Mouse (Mus musculus) liver, adult 2 months (tissue): ENCODE data around the gene Ltb4r2. TPM values are rescaled to one million over a fixed set of nuclear protein-coding genes. Genes with fewer than 3 reads are reported as not detected.
A peak's percentile ranks its signal among the peaks of the same experiment; 100 is the strongest.

Experiments
- DNase-seq: peaks from one replicate; pipeline ENCODE4 v3.0.0-alpha.2; 2011; ENCODE audit warnings: low read depth, low spot score; ENCODE audit errors: extremely low read depth
- H3K27ac ChIP-seq: fragments of 200-500 bp; replicated peaks from 2 replicates; pipeline ENCODE4 v1.5.1; 2012; ENCODE audit warnings: low read depth, mild to moderate bottlenecking, control low read depth, inconsistent platforms, low read length; ENCODE audit not compliant: insufficient read depth
- H3K27me3 ChIP-seq: fragments of 200-500 bp; 2 replicates; pipeline ENCODE4 v1.6.1; 2012; ENCODE audit warnings: mild to moderate bottlenecking, moderate library complexity, low read length, inconsistent platforms; ENCODE audit not compliant: control insufficient read depth, insufficient read depth
- H3K36me3 ChIP-seq: fragments of 200-500 bp; 2 replicates; pipeline ENCODE4 v1.6.1; 2012; ENCODE audit warnings: low read length, inconsistent platforms; ENCODE audit not compliant: control insufficient read depth, insufficient read depth
- H3K4me1 ChIP-seq: fragments of 200-500 bp; 2 replicates; pipeline ENCODE4 v1.6.1; 2011; ENCODE audit warnings: low read length; ENCODE audit not compliant: control insufficient read depth, insufficient read depth
- H3K4me3 ChIP-seq: fragments of 200-500 bp; 2 replicates; pipeline ENCODE4 v1.5.1; 2011; ENCODE audit warnings: low read depth, mild to moderate bottlenecking, control low read depth, low read length, moderate library complexity; ENCODE audit not compliant: insufficient read depth
- H3K79me2 ChIP-seq: fragments of 200-500 bp; 2 replicates; pipeline ENCODE4 v1.6.1; 2012; ENCODE audit warnings: inconsistent platforms, mild to moderate bottlenecking, low read length, moderate library complexity; ENCODE audit not compliant: control insufficient read depth, insufficient read depth
- H3K9ac ChIP-seq: fragments of 200-500 bp; 2 replicates; pipeline ENCODE4 v1.6.1; 2012; ENCODE audit warnings: low read depth, mild to moderate bottlenecking, control low read depth, inconsistent platforms, low read length
- CTCF ChIP-seq: fragments of 200-500 bp; IDR thresholded peaks from 2 replicates; pipeline ENCODE4 v1.5.1; 2011; ENCODE audit warnings: low read depth, low read length, control low read depth
- POLR2A ChIP-seq: fragments of 200-500 bp; IDR thresholded peaks from 2 replicates; pipeline ENCODE4 v1.6.1; 2011; ENCODE audit warnings: low read length, control low read depth; ENCODE audit not compliant: insufficient read depth; ENCODE audit errors: extremely low read depth
- WGBS: fragments of 180-500 bp; shearing (Covaris S2); methylation state at CpG from one replicate; pipeline ENCODE4 v1.1.7; 2018; 5-methylcytosine and 5-hydroxymethylcytosine counted together
- polyA plus RNA-seq: library from polyadenylated mRNA; depleted of rRNA; stranded (reverse); fragments of >200 nt; gene quantifications from 2 replicates; pipeline ENCODE4 v1.2.3, GENCODE M21; 2012
- total RNA-seq: library from RNA; depleted of rRNA; stranded (reverse); fragments of >200 nt; gene quantifications from 2 replicates; pipeline ENCODE4 v1.2.3, GENCODE M21; 2014

The Ltb4r2 gene
- total and polyA plus RNA-seq, 2 experiments: 0.74 to 2.6 TPM

DNA sequence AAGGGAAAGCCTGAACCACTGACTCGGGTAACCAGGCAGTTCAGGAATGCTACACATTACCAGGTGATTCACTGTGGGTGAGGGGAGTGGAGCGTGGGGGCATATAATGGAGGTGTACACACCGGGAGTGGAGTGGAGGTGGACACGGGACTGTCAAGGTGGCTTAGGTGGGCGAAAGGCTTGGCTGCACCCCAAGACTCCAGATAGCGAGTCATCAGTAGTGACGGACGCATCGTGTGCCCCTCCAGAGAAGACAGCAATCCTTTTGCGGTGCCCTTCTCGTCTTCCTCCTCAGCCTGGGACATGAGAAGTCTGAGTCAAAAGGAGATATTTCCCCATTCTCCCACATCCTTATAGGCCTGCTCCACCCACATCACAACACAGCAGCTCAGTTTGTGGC lies 16.6 kb downstream of the Ltb4r2 start:
- DNase-seq: peak; percentile 6
- Histone ChIP-seq H3K27me3 (no peaks in the 10 kb centered on the region; the same call in 1 of the 2 replicates), H3K79me2 (no peaks in the 10 kb centered on the region), H3K4me3 (no peak overlapping the region), H3K9ac (no peak overlapping the region), H3K4me1 (peaks cover 3% of the 10 kb centered on the region; the same call in 1 of the 2 replicates), H3K36me3 (no peaks in the 10 kb centered on the region), H3K27ac (no peak overlapping the region)
- TF ChIP-seq CTCF (no peak), POLR2A (no peak)
- 88% methylated on average over 11 of the region's 11 CpGs for WGBS

DNA sequence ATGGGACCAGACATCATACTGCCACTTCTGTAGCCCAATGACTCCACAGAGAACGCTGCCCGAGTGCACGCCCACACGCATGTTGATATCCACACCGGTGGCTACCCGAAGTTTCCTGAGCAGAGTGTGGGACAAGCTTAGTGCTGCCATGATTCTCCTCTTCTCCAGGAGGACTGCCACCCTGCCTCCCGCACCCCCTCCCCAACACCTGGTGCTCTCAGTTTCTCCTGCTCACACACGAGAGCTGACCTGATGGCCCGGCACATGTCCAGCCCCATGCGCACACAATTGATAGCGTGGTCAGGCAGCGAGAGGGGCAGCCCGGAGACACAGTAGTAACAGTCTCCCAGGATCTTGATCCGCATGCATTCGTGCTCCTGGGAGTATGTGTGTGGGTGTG lies 17.5 kb downstream of the Ltb4r2 start:
- no peak overlapping the region for H3K27ac ChIP-seq
- H3K36me3 ChIP-seq: no peaks in the 10 kb centered on the region
- TF ChIP-seq POLR2A (no peak), CTCF (no peak)
- no peak overlapping the region for H3K9ac ChIP-seq
- H3K79me2 ChIP-seq: no peaks in the 10 kb centered on the region
- H3K4me1 ChIP-seq: peaks cover 3% of the 10 kb centered on the region; the same call in 1 of the 2 replicates
- H3K4me3 ChIP-seq: no peak overlapping the region
- 90% methylated on average over 15 of the region's 15 CpGs for WGBS
- DNase-seq: no peak
- H3K27me3 ChIP-seq: no peaks in the 10 kb centered on the region; the same call in 1 of the 2 replicates

DNA sequence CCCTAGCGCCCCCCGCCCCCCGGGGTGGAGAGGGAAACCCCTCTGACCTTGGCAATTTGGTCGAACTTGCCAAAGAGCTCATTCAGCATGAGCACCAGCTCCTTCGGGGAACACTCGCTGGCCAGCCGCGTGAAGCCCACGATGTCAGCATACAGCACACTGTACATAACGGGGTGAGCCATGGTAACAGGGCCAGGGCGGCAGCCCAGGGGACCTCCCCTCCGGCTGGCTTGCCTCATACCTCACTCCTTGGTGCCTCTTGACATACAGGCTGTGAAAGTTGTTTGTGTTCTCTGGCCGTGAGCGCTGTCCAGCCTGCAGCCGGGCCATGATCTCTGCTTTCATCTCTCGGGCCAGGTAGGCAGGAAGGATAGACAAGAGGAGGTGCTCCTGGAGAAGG lies 18.4 kb downstream of the Ltb4r2 start:
- DNase-seq: no peak
- Histone ChIP-seq H3K36me3 (no peaks in the 10 kb centered on the region), H3K4me3 (no peak overlapping the region), H3K79me2 (no peaks in the 10 kb centered on the region), H3K9ac (no peak overlapping the region), H3K27me3 (no peaks in the 10 kb centered on the region; the same call in 1 of the 2 replicates), H3K4me1 (peaks cover 3% of the 10 kb centered on the region; the same call in 1 of the 2 replicates), H3K27ac (no peak overlapping the region)
- 59% methylated on average over 16 of the region's 16 CpGs for WGBS
- TF ChIP-seq POLR2A: no peak
- TF ChIP-seq CTCF: no peak

DNA sequence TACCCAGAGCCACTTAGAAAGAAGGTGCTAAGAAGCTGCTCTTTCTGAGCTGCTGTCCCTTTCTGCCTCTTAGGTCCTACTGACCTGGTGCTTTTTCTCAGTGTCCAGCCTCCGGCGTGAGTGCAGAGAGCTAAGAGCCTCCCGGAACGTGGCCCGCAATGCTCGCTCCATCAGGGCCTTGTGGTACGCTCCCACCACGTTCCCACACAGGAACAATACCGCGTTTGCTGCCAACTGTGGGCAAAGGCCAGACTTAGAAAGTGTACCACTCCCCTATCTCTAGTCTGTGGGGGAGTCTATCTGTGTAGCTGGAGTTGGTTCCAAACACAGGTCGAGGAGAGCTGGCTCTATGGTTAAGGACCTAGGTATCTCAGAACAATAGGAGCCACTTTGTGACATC lies 19.5 kb downstream of the Ltb4r2 start:
- Histone ChIP-seq H3K27ac (no peak overlapping the region), H3K9ac (no peak overlapping the region), H3K4me1 (peaks cover 3% of the 10 kb centered on the region; the same call in 1 of the 2 replicates), H3K27me3 (no peaks in the 10 kb centered on the region; the same call in 1 of the 2 replicates), H3K4me3 (no peak overlapping the region), H3K36me3 (no peaks in the 10 kb centered on the region), H3K79me2 (no peaks in the 10 kb centered on the region)
- TF ChIP-seq POLR2A (no peak), CTCF (no peak)
- no peak for DNase-seq
- WGBS: 81% methylated on average over 11 of the region's 11 CpGs

DNA sequence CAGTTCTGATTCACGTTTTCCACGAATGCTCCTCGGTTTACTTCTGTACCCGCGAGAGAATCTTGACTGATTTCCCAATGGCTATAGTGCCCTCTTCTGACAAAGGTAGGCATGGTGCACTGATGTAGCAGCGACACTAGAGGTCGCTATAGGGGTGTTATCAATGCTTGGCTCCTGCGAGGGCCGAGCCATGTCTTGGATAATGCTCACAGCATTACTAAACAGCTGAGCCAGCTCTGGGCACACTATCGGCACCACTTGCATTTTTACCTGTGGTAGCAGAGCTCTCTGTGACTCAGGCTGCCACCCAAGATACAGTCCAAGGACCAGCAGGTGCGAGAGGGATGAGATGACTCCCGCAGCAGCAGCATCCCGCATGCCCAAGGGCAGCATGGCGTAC lies 20.1 kb downstream of the Ltb4r2 start:
- Histone ChIP-seq H3K27ac (no peak overlapping the region), H3K9ac (no peak overlapping the region), H3K4me3 (peak overlapping the region; percentile 10; the same call in 1 of the 2 replicates), H3K4me1 (peaks cover 3% of the 10 kb centered on the region; the same call in 1 of the 2 replicates), H3K79me2 (no peaks in the 10 kb centered on the region), H3K36me3 (no peaks in the 10 kb centered on the region), H3K27me3 (no peaks in the 10 kb centered on the region; the same call in 1 of the 2 replicates)
- WGBS: 16% methylated on average over 14 of the region's 14 CpGs
- TF ChIP-seq POLR2A (no peak), CTCF (peak; percentile 92)
- peak; percentile 62 for DNase-seq

DNA sequence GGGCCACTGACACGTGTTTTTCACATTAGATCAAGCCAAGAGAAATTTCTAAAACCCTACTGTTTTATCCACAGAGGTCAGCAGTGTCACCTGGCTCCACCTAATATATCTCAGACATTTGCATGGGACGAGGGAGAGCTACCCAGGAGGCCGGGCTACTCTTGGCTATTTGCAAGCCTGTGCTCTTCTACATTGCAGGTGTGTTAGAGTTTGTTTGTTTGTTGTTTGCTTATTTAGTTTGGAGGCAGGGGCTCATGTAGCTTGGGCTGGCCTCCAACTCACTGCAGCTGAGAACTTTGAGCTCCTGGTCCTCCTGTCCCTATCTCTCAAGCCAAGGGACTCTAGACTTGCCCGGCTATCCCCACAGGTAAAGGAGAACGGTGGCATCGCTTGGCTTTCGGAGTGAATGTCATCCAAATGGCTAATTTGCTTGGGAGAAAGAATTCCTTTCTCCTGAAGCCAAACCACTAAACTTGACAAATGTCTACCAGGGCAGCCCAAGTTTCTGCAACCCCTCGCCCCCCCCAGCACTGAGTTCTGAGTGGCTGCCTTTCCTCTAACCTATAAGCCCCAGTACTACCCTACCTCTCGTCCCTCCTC lies 21.2 kb downstream of the Ltb4r2 start:
- WGBS: 48% methylated on average over 9 of the region's 9 CpGs
- no peaks in the 10 kb centered on the region for H3K79me2 ChIP-seq
- no peaks in the 10 kb centered on the region for H3K36me3 ChIP-seq
- peaks cover 3% of the 10 kb centered on the region; the same call in 1 of the 2 replicates for H3K4me1 ChIP-seq
- H3K27me3 ChIP-seq: no peaks in the 10 kb centered on the region; the same call in 1 of the 2 replicates
- TF ChIP-seq CTCF (no peak), POLR2A (no peak)
- H3K27ac ChIP-seq: peak overlapping the region; percentile 49; the same call in 1 of the 2 replicates
- no peak for DNase-seq
- H3K4me3 ChIP-seq: 0 out of 2 replicates have a peak overlapping the region, but pooled peaks have one; percentile 18
- peak overlapping the region; percentile 32; the same call in 1 of the 2 replicates for H3K9ac ChIP-seq
